Mouse (Mus musculus) intestine, postnatal 0 days (tissue): ENCODE data around the gene Nos1. TPM values are rescaled to one million over a fixed set of nuclear protein-coding genes. Genes with fewer than 3 reads are reported as not detected.

Experiments used
- ATAC-seq: fragments of 200-750 bp; cut with Nextera tagmentation; 2 replicates; pipeline ENCODE4 v1.8.0; 2017; ENCODE audit warnings: mild to moderate bottlenecking, moderate TSS enrichment, moderate library complexity
- H3K27ac ChIP-seq: fragments of 300-500 bp; sonication (generic); 2 replicates; pipeline ENCODE4 v1.5.1; 2014; ENCODE audit warnings: mild to moderate bottlenecking, low read depth, low read length, moderate library complexity
- H3K27me3 ChIP-seq: fragments of 300-500 bp; sonication (generic); replicated peaks from 2 replicates; pipeline ENCODE4 v1.6.1; 2014; ENCODE audit warnings: low read length, mixed read lengths; ENCODE audit not compliant: control insufficient read depth, insufficient read depth
- H3K36me3 ChIP-seq: fragments of 300-500 bp; sonication (generic); 2 replicates; pipeline ENCODE4 v1.6.1; 2014; ENCODE audit warnings: mild to moderate bottlenecking, moderate library complexity; ENCODE audit not compliant: control insufficient read depth, insufficient read depth
- H3K4me1 ChIP-seq: fragments of 300-500 bp; sonication (generic); replicated peaks from 2 replicates; pipeline ENCODE4 v1.6.1; 2014; ENCODE audit warnings: antibody characterized with exemption, low read length, mixed read lengths; ENCODE audit not compliant: control insufficient read depth, insufficient read depth
- H3K4me2 ChIP-seq: fragments of 300-500 bp; sonication (generic); replicated peaks from 2 replicates; pipeline ENCODE4 v1.6.1; 2014; ENCODE audit warnings: low read depth, mild to moderate bottlenecking, moderate library complexity
- H3K4me3 ChIP-seq: fragments of 300-500 bp; sonication (generic); 2 replicates; pipeline ENCODE4 v1.5.1; 2014; ENCODE audit warnings: low read depth, low read length
- H3K9ac ChIP-seq: fragments of 300-500 bp; sonication (generic); 2 replicates; pipeline ENCODE4 v1.6.1; 2014; ENCODE audit warnings: mild to moderate bottlenecking, low read depth, low read length
- H3K9me3 ChIP-seq: fragments of 300-500 bp; sonication (generic); 2 replicates; pipeline ENCODE4 v1.6.1; 2016; ENCODE audit warnings: mixed run types; ENCODE audit not compliant: control insufficient read depth
- CTCF ChIP-seq: sonication (generic); IDR thresholded peaks from 2 replicates; pipeline ENCODE4 v1.5.1; 2016; ENCODE audit warnings: low read depth, mild to moderate bottlenecking, control low read depth, antibody characterized with exemption, moderate library complexity
- WGBS: fragments of 180-500 bp; shearing (Covaris S2); extraction: QIAGEN DNeasy Blood & Tissue Kit; methylation state at CpG from one replicate; pipeline ENCODE4 v1.1.7; 2014; 5-methylcytosine and 5-hydroxymethylcytosine counted together
- polyA plus RNA-seq: library from polyadenylated mRNA; unstranded; fragments of >200 nt; fragmentation: Nextera tagmentation; extraction: Ambion mirVana; gene quantifications from 2 replicates; pipeline ENCODE4 v1.2.1, GENCODE M21; 2015

Gene Nos1
- 0.81 and 0.86 TPM in 2 replicates for polyA plus RNA-seq

DNA sequence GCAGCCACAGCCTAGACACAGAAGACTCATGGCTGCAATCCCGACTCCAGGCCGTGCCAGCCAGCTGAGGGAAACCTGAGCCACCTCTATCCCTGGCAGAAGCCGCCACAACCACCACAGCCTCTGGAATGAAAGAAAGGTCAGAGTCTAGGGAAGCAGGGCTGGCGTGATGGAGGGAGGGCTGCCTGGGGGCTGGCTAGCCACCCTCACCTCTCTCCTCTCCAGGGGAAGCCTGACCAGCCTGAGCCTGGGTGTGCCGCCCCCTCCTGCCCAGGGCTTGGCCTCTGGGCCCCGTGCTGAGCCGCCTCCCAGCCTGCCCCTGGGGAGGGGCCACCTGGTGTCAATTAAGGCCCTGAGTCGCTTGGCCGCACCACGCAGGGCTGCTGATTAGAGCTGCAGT lies at the start of gene Nos1:
Gene Nos1, plus strand, starts transcription at position 352 of the 400 bp plus-strand sequence.
- H3K27me3 ChIP-seq, result no peaks in the 10 kb centered on the region
- no peak for TF ChIP-seq CTCF
- no peaks in the 10 kb centered on the region for H3K36me3 ChIP-seq
- WGBS, result 30% methylated on average over 9 of the region's 10 CpGs
- H3K4me1 ChIP-seq, result no peaks in the 10 kb centered on the region
- no peak within 1 kb of the TSS for H3K4me3 ChIP-seq
- no peak within 1 kb of the TSS for H3K9ac ChIP-seq
- H3K4me2 ChIP-seq, result no peak within 1 kb of the TSS
- no peak within 1 kb of the TSS for H3K27ac ChIP-seq
- no peak for ATAC-seq
- H3K9me3 ChIP-seq, result no peaks in the 10 kb centered on the region

GRCm38 (mm10) chr5:117731311-117731710 lies 49.5 kb upstream of the Nos1 start:
- no peaks in the 10 kb centered on the region for H3K9me3 ChIP-seq
- no peak overlapping the region for H3K9ac ChIP-seq
- H3K27ac ChIP-seq, result no peak overlapping the region
- H3K27me3 ChIP-seq, result no peaks in the 10 kb centered on the region
- H3K4me2 ChIP-seq, result no peak overlapping the region
- no peaks in the 10 kb centered on the region for H3K36me3 ChIP-seq
- H3K4me1 ChIP-seq, result no peaks in the 10 kb centered on the region
- WGBS, result 85% methylated on average over 6 of the region's 6 CpGs
- no peak overlapping the region for H3K4me3 ChIP-seq
- ATAC-seq, result no peak
- no peak for TF ChIP-seq CTCF

DNA sequence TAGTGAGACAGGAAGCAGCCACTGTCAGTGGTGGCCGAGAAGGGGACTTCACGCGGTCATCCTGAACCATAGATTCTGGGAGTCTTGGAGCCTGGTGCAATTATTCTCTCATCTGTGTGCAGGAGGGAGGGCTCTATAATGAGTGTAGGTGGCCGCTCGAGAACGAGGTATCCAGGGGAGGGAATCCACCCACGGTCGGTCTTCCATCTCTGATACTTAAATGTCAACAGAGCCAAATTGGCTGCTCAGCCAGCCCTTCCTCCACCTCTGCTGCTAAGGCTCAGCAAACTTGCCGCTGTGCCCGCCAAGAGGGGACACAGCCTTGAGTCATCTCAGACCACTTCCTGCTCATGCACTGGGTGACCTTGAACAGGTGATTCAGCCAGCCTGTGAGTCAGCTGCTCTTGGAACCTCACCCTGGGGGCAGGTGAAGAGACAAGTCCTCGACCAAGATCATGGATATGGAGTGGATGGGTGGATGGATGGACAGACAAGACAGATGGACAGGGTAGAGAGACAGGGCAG lies 36.1 kb upstream of the Nos1 start:
- Histone ChIP-seq H3K27me3 (no peaks in the 10 kb centered on the region), H3K27ac (no peak overlapping the region), H3K9me3 (no peaks in the 10 kb centered on the region), H3K9ac (no peak overlapping the region), H3K4me1 (no peaks in the 10 kb centered on the region), H3K4me3 (no peak overlapping the region), H3K36me3 (no peaks in the 10 kb centered on the region), H3K4me2 (no peak overlapping the region)
- no peak for TF ChIP-seq CTCF
- ATAC-seq, result no peak
- WGBS, result 57% methylated on average over 11 of the region's 11 CpGs

- WGBS, result 32% methylated on average over 5 of the region's 5 CpGs
- ATAC-seq, result no peak
- Histone ChIP-seq H3K4me2 (no peak overlapping the region), H3K4me3 (no peak overlapping the region), H3K9me3 (no peaks in the 10 kb centered on the region), H3K9ac (no peak overlapping the region), H3K27me3 (no peaks in the 10 kb centered on the region), H3K36me3 (no peaks in the 10 kb centered on the region), H3K4me1 (no peaks in the 10 kb centered on the region), H3K27ac (no peak overlapping the region)
- no peak for TF ChIP-seq CTCF
Measured at GRCm38 (mm10) chr5:117749353-117749752, 31.5 kb upstream of the Nos1 start.

DNA sequence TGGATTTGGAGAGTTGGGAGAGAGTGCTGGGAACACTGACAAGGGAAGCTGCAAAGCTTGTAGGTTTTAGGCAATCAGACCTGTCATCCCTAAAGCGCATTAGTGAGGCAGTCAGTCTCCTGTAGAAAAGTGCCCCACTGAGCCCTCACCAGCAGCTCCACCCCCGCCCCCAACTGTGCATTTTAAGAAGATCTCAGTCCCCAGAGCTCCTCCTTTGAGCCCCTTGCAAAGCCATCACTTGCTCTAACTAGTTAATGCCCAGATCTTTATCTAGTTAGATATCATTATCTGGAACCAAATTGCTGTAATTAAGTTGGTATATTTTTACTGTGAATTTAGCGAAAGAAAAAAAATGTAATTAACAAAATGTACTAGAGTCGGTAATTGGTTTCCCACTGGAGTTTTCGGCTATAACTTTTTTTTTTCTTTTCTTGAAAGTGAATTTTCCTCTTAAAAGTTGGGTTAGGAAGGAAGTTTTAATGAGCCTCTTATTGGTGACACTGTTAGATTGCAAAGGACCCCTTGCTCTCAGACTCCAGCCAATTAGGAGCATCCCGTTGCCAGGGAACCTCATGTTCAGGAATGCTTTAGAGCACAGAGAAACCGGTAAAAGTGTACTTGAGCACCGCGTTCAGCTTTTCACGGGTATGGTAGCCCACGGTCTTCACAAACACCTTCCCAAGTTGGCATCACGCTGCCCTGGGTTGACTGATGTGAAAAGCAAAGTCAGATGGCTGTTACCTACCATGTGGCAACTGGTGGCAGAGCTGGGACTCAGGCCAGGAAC lies 22.9 kb upstream of the Nos1 start:
- no peak for TF ChIP-seq CTCF
- H3K4me1 ChIP-seq, result no peaks in the 10 kb centered on the region
- no peak for ATAC-seq
- H3K4me3 ChIP-seq, result no peak overlapping the region
- no peak overlapping the region for H3K27ac ChIP-seq
- H3K9ac ChIP-seq, result no peak overlapping the region
- H3K36me3 ChIP-seq, result no peaks in the 10 kb centered on the region
- H3K4me2 ChIP-seq, result no peak overlapping the region
- H3K27me3 ChIP-seq, result no peaks in the 10 kb centered on the region
- no peaks in the 10 kb centered on the region for H3K9me3 ChIP-seq
- WGBS, result 57% methylated on average over 12 of the region's 12 CpGs

GRCm38 (mm10) chr5:117761181-117761832 lies 19.5 kb upstream of the Nos1 start:
- Histone ChIP-seq H3K4me2 (no peak overlapping the region), H3K4me1 (no peaks in the 10 kb centered on the region), H3K27me3 (no peaks in the 10 kb centered on the region), H3K36me3 (no peaks in the 10 kb centered on the region), H3K27ac (no peak overlapping the region), H3K4me3 (no peak overlapping the region), H3K9ac (no peak overlapping the region), H3K9me3 (no peaks in the 10 kb centered on the region)
- 73% methylated on average over 9 of the region's 9 CpGs for WGBS
- no peak for ATAC-seq
- peak; percentile 52 for TF ChIP-seq CTCF
